Mouse (Mus musculus): ENCODE measurements around the gene Gucy1b2. TPM values are rescaled to one million over a fixed set of nuclear protein-coding genes. Genes with fewer than 3 reads are reported as not detected.

Gene Gucy1b2
- polyA plus RNA-seq, 1 experiment from 2014 or later, result not detected

- WGBS, result 83% methylated on average over 1 of the region's 1 CpGs
- Histone ChIP-seq H3K4me3 (replicated peaks) (no peak overlapping the region), H3K4me1 (no peaks in the 10 kb centered on the region), H3K36me3 (no peaks in the 10 kb centered on the region), H3K27ac (no peak overlapping the region), H3K4me2 (no peak overlapping the region), H3K27me3 (no peaks in the 10 kb centered on the region), H3K9me3 (replicated peaks) (no peaks in the 10 kb centered on the region), H3K9ac (no peak overlapping the region)
- no peak for ATAC-seq (replicated peaks; ENCODE audit: low FRiP score)
Observed at GRCm38 (mm10) chr14:62442971-62443370, 13.1 kb downstream of the Gucy1b2 start.

GRCm38 (mm10) chr14:62440036-62440435 is 16.1 kb downstream of the Gucy1b2 start:
- no peak for ATAC-seq (replicated peaks; ENCODE audit: low FRiP score)
- Histone ChIP-seq H3K27ac (no peak overlapping the region), H3K4me1 (no peaks in the 10 kb centered on the region), H3K4me2 (no peak overlapping the region), H3K9ac (no peak overlapping the region), H3K4me3 (replicated peaks) (no peak overlapping the region), H3K36me3 (no peaks in the 10 kb centered on the region), H3K9me3 (replicated peaks) (no peaks in the 10 kb centered on the region), H3K27me3 (no peaks in the 10 kb centered on the region)

GRCm38 (mm10) chr14:62438236-62438635 is 17.9 kb downstream of the Gucy1b2 start:
- no peak overlapping the region for H3K4me2 ChIP-seq
- H3K9me3 ChIP-seq (replicated peaks), result no peaks in the 10 kb centered on the region
- no peak overlapping the region for H3K4me3 ChIP-seq (replicated peaks)
- WGBS, result 77% methylated on average over 4 of the region's 4 CpGs
- H3K27me3 ChIP-seq, result no peaks in the 10 kb centered on the region
- H3K4me1 ChIP-seq, result no peaks in the 10 kb centered on the region
- H3K27ac ChIP-seq, result no peak overlapping the region
- no peak for ATAC-seq (replicated peaks; ENCODE audit: low FRiP score)
- no peak overlapping the region for H3K9ac ChIP-seq
- H3K36me3 ChIP-seq, result no peaks in the 10 kb centered on the region

- 96% methylated on average over 2 of the region's 2 CpGs for WGBS
- no peak for ATAC-seq (replicated peaks; ENCODE audit: low FRiP score)
- no peaks in the 10 kb centered on the region for H3K27me3 ChIP-seq
- H3K36me3 ChIP-seq, result no peaks in the 10 kb centered on the region
- H3K9ac ChIP-seq, result no peak overlapping the region
- no peaks in the 10 kb centered on the region for H3K9me3 ChIP-seq (replicated peaks)
- no peak overlapping the region for H3K4me2 ChIP-seq
- no peak overlapping the region for H3K4me3 ChIP-seq (replicated peaks)
- H3K4me1 ChIP-seq, result no peaks in the 10 kb centered on the region
- no peak overlapping the region for H3K27ac ChIP-seq
Observed at GRCm38 (mm10) chr14:62437806-62438205, 18.3 kb downstream of the Gucy1b2 start.

- Histone ChIP-seq H3K9ac (no peak overlapping the region), H3K27me3 (no peaks in the 10 kb centered on the region), H3K4me1 (no peaks in the 10 kb centered on the region), H3K4me2 (no peak overlapping the region), H3K36me3 (no peaks in the 10 kb centered on the region), H3K4me3 (replicated peaks) (no peak overlapping the region), H3K27ac (no peak overlapping the region), H3K9me3 (replicated peaks) (no peaks in the 10 kb centered on the region)
- WGBS, result 33% methylated on average over 2 of the region's 2 CpGs
- no peak for ATAC-seq (replicated peaks; ENCODE audit: low FRiP score)
Observed at GRCm38 (mm10) chr14:62425277-62425691, 30.8 kb downstream of the Gucy1b2 start.

- no peak overlapping the region for H3K9ac ChIP-seq
- no peaks in the 10 kb centered on the region for H3K36me3 ChIP-seq
- no peaks in the 10 kb centered on the region for H3K4me1 ChIP-seq
- no peak overlapping the region for H3K27ac ChIP-seq
- ATAC-seq (replicated peaks; ENCODE audit: low FRiP score), result no peak
- WGBS, result 63% methylated on average over 4 of the region's 4 CpGs
- no peaks in the 10 kb centered on the region for H3K27me3 ChIP-seq
- no peak overlapping the region for H3K4me3 ChIP-seq (replicated peaks)
- no peak overlapping the region for H3K4me2 ChIP-seq
- no peaks in the 10 kb centered on the region for H3K9me3 ChIP-seq (replicated peaks)
Observed at GRCm38 (mm10) chr14:62422265-62422664, 33.8 kb downstream of the Gucy1b2 start.

GRCm38 (mm10) chr14:62417501-62417900 is 38.6 kb downstream of the Gucy1b2 start:
- Histone ChIP-seq H3K9ac (no peak overlapping the region), H3K9me3 (replicated peaks) (no peaks in the 10 kb centered on the region), H3K4me3 (replicated peaks) (no peak overlapping the region), H3K4me2 (no peak overlapping the region), H3K27me3 (no peaks in the 10 kb centered on the region), H3K27ac (no peak overlapping the region), H3K4me1 (no peaks in the 10 kb centered on the region), H3K36me3 (no peaks in the 10 kb centered on the region)
- no peak for ATAC-seq (replicated peaks; ENCODE audit: low FRiP score)
- WGBS, result 74% methylated on average over 3 of the region's 3 CpGs

- WGBS, result 21% methylated on average over 1 of the region's 1 CpGs
- Histone ChIP-seq H3K4me2 (no peak overlapping the region), H3K36me3 (no peaks in the 10 kb centered on the region), H3K27me3 (no peaks in the 10 kb centered on the region), H3K9me3 (replicated peaks) (no peaks in the 10 kb centered on the region), H3K4me3 (replicated peaks) (no peak overlapping the region), H3K9ac (no peak overlapping the region), H3K4me1 (no peaks in the 10 kb centered on the region), H3K27ac (no peak overlapping the region)
- ATAC-seq (replicated peaks; ENCODE audit: low FRiP score), result no peak
Observed at GRCm38 (mm10) chr14:62416742-62417134, 39.4 kb downstream of the Gucy1b2 start.

- Histone ChIP-seq H3K9ac (no peak overlapping the region), H3K4me3 (replicated peaks) (no peak overlapping the region), H3K4me2 (no peak overlapping the region), H3K9me3 (replicated peaks) (no peaks in the 10 kb centered on the region), H3K27me3 (no peaks in the 10 kb centered on the region), H3K4me1 (no peaks in the 10 kb centered on the region), H3K36me3 (no peaks in the 10 kb centered on the region), H3K27ac (no peak overlapping the region)
- 55% methylated on average over 7 of the region's 7 CpGs for WGBS
- no peak for ATAC-seq (replicated peaks; ENCODE audit: low FRiP score)
Observed at GRCm38 (mm10) chr14:62416007-62416741, 39.9 kb downstream of the Gucy1b2 start.

GRCm38 (mm10) chr14:62395346-62395745 is 60.7 kb downstream of the Gucy1b2 start:
- Histone ChIP-seq H3K4me1 (no peaks in the 10 kb centered on the region), H3K27ac (no peak overlapping the region), H3K4me2 (no peak overlapping the region), H3K9ac (no peak overlapping the region), H3K27me3 (no peaks in the 10 kb centered on the region), H3K36me3 (no peaks in the 10 kb centered on the region), H3K9me3 (replicated peaks) (no peaks in the 10 kb centered on the region), H3K4me3 (replicated peaks) (no peak overlapping the region)
- no peak for ATAC-seq (replicated peaks; ENCODE audit: low FRiP score)
- whole genome bisulfite sequencing, result 90% methylated on average over 2 of the region's 2 CpGs

- H3K9me3 ChIP-seq (replicated peaks), result no peaks in the 10 kb centered on the region
- no peak for ATAC-seq (replicated peaks; ENCODE audit: low FRiP score)
- no peak overlapping the region for H3K4me3 ChIP-seq (replicated peaks)
- 47% methylated on average over 4 of the region's 4 CpGs for WGBS
- no peak overlapping the region for H3K9ac ChIP-seq
- H3K4me1 ChIP-seq, result no peaks in the 10 kb centered on the region
- no peaks in the 10 kb centered on the region for H3K36me3 ChIP-seq
- H3K4me2 ChIP-seq, result no peak overlapping the region
- no peaks in the 10 kb centered on the region for H3K27me3 ChIP-seq
- H3K27ac ChIP-seq, result no peak overlapping the region
Observed at GRCm38 (mm10) chr14:62392754-62393153, 63.3 kb downstream of the Gucy1b2 start.

GRCm38 (mm10) chr14:62389729-62390536 is 66.2 kb downstream of the Gucy1b2 start:
- Histone ChIP-seq H3K9ac (no peak overlapping the region), H3K9me3 (replicated peaks) (no peaks in the 10 kb centered on the region), H3K36me3 (no peaks in the 10 kb centered on the region), H3K4me2 (no peak overlapping the region), H3K27me3 (no peaks in the 10 kb centered on the region), H3K4me1 (no peaks in the 10 kb centered on the region), H3K27ac (no peak overlapping the region), H3K4me3 (replicated peaks) (no peak overlapping the region)
- 77% methylated on average over 9 of the region's 9 CpGs for WGBS
- ATAC-seq (replicated peaks; ENCODE audit: low FRiP score), result no peak

Data from kidney, embryonic 15.5 days (tissue).